Mouse (Mus musculus) testis, adult 2 months (tissue): ENCODE measurements at regions not wholly inside any gene's neighbourhood (a gene's known extent, or its start where the extent isn't known, plus 50 kb on each side); places are given as distances from the start of the nearest gene placed in this dataset.

Experiments used
- CTCF ChIP-seq: fragments of 200-500 bp; IDR thresholded peaks from 2 replicates; pipeline ENCODE4 v1.5.1; 2012; ENCODE audit warnings: low read depth, mild to moderate bottlenecking, inconsistent platforms, low read length, moderate library complexity; ENCODE audit not compliant: control insufficient read depth, insufficient read depth, insufficient replicate concordance
- POLR2A ChIP-seq: fragments of 200-500 bp; IDR thresholded peaks from 2 replicates; pipeline ENCODE4 v1.6.1; 2012; ENCODE audit warnings: low read depth, mild to moderate bottlenecking, inconsistent platforms, low read length, moderate library complexity; ENCODE audit not compliant: control insufficient read depth

GRCm38 (mm10) chr19:15823688-15824371 lies 123.3 kb downstream of the Psat1 start:
- TF ChIP-seq CTCF (no peak), POLR2A (no peak)
